Mouse (Mus musculus): Measurements from ENCODE around the gene Phc2.
"Not testable (repeated sequence)": the region's sequence is repeated elsewhere in the genome, so short reads cannot be mapped to it uniquely, and the experiment has no call there.

The Phc2 gene

DNA sequence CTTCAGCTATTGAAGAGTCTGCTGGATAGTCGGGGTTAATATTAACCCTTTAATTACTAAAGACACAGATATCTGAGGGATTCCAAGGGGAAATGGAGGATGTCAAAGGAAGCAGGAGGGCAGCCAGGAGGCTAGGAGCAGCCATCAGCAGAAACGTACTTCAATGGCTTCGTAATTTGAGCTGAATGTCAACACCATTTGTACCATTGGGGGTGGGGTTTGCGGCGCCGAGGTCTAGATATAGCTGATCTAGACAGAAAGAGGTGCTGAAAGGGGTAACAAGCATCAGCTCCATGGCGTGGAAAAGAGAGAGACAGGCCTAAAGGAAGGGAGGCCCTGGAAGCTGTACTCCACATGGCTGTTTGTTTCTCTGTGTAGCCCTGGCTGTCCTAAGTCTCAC lies 7.7 kb upstream of the Phc2 start:
- no peak for DNase-seq

DNA sequence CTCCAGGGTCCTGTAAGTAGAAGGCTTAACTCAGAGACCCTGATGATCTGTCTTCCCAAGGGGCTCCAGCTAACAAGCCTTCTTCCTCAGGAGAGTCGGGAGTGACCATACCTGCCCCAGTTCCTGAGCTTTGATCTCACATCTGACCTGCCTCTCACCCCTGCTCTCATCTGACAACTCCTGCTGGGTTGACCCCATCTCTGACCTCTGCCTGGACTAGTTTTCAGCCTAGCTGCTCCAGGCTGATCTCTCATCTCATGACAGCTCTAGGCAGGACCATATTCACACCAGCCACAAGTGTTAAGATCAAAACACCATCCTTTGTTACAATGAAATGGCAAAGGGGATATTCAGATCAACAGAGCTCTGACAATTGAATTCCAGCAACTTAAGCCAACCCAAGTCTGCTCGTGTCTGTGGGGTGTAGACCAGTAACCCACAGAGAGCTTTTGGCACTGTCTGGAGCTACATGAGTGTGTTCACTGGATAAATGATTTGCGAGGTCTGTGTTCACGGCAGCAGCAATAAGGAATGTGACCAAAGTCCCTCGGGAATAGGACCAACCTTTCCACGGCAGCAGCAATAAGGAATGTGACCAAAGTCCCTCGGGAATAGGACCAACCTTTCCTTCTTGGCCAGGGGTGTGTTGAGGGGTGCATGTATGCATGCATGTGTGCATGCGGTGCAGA lies 5.8 kb upstream of the Phc2 start:
- DNase-seq: no peak

DNA sequence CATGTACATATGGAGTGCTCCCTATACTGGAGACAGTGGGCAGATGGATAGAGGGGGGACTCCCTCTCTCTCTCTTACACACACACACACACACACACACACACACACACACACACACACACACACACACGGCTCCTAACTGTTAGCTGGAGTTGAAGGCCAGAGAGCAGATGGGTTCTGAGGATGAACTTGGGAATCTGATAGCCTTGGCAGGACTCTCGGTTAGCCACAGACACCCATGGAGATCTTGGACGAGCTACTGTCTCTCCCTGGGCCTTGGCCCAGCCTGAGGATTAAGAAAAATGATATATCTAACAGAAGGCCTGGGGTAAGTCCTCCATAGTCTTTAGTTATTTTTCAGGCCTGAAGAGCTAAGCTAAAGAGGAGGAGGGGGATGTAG lies 3.0 kb upstream of the Phc2 start:
- no peak for DNase-seq

DNA sequence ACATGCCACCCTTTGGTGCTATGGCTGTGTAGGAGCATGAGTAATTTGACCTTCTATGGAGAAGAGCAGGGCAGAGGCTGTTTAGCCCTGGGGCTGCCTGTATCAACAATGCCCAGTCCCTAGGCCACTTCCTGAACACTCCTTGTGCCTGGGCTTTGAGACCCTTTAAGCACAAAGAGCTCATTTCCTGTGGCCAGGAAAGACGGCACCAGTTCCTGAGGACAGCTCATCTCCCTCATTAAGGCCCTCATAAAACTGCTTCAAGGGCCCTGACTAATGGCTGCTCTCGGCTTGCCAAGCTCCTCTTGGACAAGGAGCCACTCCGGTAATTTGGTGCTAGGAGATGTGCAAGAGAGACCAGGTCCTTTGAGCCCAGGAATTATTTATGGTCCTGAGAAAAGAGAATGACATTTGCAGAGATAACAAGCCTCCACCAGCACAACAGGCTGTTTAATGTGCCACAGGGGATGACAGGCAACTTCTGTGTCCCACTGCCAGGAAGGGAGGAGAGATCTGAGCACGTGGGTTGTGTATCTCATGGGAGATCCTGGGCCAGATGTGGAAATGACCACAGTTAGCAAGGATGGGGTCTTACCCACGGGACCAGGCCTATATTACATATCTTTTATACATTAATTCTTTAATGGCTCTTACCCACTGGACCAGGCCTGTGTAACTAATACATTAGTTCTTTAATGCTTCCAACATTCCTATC lies 1.8 kb upstream of the Phc2 start:
- DNase-seq: no peak

DNA sequence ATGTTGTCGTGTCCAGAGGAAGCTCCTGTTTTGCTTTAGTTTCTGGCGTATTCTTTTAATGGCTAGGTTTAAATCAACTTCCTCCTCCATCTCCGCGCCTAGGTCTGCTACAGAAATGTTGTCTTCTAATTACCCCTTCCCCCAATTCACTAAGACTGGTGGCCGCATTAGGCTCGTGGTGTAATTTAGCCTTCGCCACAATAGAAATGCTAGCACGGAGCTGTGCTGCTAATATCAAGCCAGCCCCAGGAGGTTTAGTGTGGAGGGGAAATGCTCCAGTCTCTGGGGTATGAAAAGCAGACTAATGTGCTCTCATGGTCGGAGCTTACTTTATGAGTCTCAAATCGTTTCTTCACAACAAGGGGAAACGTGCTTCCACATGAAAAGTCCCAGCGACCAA lies 944 bp downstream of the Phc2 start:
- no peak for DNase-seq

DNA sequence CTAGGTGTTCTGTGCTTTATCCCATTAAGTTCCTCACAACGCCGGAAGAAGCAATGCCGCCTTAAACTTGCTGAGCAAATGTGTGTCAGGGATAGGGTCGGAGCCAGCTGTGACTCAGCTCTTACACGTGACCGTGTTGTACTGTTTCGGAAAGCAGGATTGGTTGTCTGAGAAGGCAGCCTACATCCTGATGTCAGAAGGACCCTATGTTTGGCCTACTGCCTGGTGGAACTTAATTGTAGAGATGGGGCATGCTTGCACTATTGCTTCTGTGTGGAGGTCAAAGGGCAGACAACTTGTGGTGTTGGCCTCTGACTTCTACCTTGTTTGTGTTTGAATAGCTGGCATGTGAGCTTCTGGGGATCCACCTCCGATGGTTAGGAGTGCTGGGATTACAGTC lies 5.7 kb downstream of the Phc2 start:
- no peak for DNase-seq

DNA sequence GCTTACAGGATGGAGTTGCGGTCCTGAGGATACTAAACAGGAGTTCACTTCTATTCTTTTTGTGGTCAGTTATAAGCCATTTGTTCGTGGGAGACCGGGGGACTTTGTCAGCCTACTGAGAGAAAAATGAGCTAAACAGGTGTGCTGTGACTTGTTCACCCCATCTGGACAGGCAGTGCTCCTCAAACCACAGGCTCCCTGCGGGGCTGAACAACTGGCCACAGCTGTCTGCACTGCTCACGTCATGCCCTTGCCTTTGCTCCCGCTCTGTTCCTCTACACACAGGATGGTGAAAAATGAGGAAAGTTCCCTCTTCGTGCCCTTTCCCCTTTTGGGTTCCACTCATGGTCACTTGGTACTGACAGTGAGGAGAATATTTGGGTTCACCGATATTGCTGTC lies 6.6 kb downstream of the Phc2 start:
- no peak for DNase-seq

DNA sequence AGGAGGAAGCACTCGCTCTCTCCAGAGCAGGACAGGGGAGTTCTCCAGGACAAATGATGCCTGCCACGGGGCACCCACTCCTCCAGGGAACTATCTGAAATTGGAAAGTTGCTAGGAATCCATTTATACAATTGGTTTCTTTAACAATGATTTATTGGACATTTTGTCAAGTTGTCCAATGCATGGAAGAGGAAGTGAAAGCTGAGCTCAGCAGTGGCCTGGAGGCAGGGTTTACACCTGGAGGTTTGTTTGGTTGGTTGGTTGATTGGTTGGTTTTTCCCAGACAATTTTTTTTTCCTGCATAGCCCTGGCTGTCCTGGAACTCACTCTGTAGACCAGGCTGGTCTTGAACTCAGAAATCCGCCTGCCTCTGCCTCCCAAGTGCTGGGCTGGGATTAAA lies 9.5 kb downstream of the Phc2 start:
- no peak for DNase-seq

DNA sequence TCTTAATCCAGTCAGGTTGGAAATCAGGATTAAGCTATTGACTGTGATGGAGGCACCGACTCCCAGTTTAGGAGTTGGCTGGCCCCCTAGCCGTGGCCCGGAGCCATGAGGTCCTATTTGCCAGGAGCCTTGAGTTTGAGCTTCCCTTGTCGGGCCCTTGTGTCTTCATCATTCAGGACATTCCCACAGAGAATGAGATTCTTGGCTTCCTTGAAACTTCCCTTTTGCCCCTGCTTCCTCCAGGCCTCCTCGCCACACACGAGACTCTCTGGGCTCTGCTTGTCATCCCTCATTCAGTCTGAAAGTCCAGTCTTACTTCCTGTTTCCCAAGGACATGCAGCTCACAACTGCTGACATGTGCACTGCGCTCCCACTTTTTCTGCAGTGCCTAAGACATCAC lies 11.9 kb downstream of the Phc2 start:
- not testable (repeated sequence) for DNase-seq

DNA sequence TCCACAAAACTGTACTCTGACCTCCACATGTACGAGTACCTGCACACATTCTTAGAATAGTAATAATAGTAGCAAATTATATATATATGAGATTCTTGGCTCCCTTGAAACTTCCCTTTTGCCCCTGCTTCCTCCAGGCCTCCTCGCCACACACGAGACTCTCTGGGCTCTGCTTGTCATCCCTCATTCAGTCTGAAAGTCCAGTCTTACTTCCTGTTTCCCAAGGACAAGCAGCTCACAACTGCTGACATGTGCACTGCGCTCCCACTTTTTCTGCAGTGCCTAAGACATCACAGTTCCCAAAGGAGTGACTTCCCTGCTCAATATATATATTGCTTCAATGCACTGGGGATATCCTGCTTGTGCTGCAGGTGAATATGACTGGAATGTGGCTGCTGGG lies 12.7 kb downstream of the Phc2 start:
- not testable (repeated sequence) for DNase-seq

DNA sequence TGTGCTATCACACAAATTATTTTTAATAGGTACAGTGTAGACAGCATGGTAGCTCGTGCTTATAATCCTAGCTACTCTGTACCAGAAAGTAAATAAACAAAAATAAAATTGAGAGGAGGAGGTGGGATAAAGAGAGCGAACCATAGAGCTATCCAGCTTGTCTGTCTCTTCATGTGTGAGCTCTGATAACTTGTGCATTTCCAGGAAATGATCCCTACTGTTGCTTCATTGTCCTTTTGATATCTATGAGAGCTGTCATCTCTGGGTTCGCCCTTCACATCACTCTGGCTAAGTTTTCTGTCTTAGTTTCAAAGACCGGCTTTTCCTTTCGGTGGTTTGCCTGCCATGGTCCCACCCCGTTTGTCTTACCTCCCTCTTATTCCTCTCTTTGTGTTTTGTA lies 14.7 kb downstream of the Phc2 start:
- no peak for DNase-seq

DNA sequence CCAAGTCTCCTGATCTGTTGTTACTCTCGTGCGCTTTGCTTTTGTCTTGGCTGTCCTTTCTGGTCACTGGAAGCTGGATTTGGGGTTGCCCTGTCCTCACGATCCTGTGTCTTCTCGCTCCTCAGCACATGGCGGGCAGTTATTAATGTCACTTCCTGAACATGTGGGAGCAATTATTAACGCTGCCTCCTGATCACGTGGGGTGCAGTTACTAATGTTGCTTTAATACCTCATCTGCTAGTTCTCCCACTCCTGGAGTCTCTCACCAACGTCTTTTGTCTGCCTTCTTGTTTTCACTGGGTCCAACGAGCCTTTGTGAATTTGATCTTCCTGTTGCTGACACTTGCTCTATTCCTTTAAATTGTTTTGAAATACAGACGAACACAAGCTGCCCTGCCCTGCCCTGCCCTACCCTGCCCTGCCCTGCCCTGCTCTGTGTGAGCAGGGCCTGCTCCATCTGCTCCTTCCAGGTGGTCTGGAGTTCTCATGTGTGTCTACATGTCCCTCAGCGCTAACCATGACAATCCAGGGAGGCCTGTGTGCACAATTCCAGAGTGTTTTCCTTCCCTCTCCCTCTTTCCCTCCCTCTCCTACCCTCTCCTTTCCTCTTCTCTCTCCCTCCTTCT lies 16.2 kb downstream of the Phc2 start:
- DNase-seq: no peak

DNA sequence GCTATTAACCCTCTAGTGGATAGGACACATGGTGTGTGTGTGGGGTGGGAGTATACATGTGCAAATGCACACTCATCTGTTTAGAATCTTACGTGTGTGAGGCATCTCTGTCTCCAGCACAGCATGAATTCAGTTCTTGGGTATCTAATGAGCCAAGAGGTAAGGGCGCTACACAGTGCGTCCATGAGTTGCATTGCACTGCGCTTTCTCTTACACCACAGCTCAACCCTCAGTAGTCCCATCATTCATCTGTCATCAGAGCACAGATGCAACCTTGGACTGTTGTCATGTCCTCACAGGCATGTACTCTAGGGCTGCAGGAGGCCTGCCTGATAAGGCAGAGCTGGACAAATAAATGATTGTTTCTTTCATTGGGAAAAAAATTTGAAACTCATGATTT lies 18.0 kb downstream of the Phc2 start:
- DNase-seq: no peak

DNA sequence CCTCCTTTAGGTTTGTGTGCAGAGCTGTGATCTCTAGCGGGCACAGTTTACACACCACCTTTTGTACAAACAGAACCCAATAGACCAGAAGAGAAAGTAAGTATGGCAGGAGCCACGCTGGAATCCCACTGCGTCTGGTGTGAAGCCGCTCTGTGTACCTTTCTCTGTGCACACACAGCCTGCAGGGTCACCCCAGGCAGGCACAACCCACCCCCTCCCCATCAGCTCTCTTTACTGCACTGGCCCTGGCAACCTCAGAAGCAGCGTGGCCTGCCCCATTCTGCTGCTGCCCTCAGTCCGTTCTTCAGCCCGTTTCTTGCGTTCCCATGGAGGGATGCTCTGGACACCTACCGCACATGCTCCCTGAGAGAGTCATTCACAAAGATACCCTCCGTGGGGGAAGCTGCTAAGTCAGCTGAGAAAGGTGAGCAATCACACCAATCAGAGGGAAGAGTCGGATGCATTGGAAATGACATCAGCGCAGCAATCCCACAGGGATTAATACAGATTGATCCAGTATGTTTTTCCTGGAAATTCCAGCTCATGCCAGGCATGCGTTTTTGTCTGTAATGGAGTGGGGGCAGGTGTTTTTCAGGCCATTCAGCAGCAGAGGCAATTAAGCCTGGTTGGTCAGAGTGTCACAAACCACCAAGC lies 24.2 kb downstream of the Phc2 start:
- peak; percentile 42 for DNase-seq

DNA sequence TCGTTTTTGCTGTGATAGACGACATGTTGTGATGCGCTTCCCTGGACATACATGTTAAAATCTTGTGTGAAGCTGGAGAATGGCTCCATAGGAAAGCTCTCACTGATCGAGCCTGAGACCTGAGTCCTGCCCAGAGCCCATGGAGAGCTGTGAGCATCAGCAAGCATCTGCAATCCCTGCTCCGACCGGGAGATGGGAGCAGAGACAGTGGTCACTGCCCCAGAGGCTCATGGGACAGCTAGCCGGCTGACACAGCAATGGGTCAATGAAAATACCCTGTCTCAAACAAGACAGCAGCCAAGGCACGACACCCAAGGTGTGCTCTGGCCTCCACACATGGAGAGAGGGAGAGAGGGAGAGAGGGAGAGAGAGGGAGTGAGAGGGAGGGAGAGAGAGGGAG lies 26.6 kb downstream of the Phc2 start:
- DNase-seq: peak; percentile 61

DNA sequence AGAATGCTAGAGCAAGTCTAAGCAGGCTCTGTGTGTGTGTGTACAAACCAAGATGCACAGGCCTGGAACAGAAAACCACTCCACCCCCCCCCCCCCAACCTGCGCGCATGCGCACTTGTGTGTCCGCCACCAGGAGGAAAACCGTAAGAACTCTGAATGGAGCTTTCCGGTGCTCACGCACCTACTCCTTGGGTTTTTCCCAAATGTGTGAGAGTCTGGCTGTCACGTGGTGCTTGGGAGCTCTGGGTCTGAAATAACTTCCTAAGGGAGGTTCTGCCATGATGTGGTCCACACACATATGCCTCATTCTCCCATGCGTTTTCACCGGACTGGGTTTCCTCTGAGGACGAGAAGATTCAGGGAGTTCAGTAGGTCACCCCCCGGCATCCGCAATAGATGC lies 27.8 kb downstream of the Phc2 start:
- DNase-seq: no peak

DNA sequence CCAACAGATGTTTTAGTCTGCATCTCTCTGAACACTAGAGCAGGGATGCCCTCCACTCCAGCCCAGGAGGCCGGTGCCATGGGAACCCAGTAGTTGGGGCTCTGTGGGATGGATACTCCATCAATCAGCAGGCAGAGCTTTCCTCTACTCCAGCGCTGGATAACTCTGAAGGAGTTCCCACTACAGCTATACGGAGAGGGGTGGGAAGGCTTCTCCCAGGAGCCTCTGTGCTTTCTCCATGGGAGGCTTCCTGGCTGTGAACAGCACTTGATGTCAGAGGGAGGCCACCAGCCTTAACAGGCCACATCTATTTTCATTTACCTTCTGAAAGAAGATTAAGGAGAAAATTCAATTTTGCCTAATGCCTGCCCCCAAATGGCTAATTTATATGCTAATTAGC lies 29.2 kb downstream of the Phc2 start:
- DNase-seq: no peak

DNA sequence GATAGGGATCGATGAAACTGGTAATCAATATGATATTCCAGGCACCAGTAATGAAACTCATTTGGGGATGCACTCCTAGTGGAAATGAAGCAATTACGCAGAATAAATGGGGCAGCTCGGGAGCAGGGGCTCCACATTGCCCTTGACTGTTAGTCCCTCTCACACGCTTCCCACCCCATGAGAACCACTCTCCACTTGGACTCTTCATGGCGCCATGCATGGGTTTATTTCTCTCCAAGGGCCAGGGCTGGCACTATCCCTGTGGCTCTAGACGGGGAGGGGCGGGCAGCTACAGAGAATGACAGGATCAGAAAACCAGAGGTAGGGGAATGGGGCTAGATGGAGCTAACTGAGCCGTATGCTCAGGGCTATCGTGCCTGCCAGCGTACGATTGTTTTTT lies 29.6 kb downstream of the Phc2 start:
- DNase-seq: no peak

DNA sequence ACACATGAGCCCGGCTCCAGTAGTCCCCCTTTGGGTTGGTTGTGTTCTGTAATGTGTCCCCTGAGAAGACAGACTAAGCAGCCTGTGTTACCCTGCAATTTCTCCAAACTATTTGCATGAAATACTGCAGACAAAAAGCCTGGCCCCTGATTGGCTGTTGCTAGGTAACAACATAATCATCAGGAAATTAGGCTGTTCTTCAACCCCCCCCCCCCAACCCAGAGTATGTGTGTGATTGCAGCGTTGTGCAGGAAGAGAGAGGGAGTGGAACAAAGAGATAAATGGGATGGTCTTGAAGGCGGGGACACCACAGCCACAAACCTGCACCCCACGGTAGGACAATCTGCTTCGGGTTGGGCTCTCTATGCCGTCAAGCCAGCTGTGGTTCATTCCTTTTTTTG lies 34.0 kb downstream of the Phc2 start:
- peak; percentile 53 for DNase-seq

DNA sequence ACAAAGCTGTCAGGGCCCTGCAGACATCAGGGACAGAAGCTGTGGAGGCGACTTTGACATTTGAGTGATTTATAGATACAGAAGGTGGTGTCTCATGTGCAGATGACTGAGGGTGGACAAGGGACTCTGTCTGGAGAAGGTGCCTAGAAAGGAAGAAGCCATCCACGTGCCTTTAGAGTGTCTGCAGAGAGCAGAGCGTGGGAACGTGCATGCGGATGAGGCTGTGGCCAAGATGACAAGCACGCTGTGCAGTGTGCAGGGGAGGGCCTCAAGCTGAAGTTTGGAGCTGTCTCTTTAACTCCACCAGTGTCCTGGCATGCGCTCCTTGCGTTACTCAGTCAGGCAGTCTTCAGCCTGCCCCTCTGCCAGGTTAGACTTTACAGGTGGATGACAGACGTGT lies 34.5 kb downstream of the Phc2 start:
- no peak for DNase-seq

DNA sequence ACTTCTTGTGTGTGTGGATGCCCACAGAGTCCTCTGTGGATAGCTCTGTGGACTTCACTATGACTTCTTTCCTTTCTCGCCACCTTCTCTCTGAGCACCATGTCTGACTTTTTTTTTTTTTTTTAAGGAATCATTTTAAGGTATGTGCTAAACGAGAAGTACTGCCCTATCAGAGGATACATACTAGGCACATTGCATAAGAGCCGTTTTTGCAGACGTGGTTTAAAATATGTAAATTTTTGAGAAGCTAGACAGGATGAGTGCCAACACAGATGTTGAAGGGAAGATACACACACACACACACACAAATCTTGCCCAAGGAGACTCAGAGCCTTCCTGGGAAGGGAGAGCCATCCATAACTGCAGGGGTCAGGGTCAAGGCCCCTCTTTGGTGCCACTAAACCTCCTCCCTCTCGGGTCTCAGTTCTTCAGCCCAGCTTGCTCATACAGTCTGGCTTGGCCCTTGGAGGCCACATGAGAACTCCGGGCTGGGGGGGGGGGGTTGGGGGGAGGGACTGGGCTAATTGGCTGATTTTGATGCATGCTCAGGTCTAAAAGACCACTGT lies 35.3 kb downstream of the Phc2 start:
- DNase-seq: no peak

DNA sequence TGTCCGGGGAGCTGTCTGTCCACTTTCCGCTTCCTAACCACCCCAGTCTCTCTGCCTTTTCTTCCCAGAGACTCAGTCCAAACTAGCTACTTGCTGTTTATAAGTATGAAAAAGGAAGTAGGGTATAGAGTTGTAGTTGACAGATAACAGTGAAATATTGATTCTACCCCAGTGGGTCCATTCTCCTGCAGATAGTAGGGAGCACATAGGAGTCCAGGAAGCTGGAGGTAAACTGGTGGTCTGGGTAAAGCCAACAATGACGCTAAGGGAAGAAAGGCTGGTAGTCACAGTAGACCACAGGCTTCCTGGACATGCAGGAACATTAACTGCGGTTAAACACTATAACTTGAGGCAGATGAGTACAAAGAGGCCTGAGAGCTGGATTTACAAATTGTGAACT lies 36.7 kb downstream of the Phc2 start:
- no peak for DNase-seq

DNA sequence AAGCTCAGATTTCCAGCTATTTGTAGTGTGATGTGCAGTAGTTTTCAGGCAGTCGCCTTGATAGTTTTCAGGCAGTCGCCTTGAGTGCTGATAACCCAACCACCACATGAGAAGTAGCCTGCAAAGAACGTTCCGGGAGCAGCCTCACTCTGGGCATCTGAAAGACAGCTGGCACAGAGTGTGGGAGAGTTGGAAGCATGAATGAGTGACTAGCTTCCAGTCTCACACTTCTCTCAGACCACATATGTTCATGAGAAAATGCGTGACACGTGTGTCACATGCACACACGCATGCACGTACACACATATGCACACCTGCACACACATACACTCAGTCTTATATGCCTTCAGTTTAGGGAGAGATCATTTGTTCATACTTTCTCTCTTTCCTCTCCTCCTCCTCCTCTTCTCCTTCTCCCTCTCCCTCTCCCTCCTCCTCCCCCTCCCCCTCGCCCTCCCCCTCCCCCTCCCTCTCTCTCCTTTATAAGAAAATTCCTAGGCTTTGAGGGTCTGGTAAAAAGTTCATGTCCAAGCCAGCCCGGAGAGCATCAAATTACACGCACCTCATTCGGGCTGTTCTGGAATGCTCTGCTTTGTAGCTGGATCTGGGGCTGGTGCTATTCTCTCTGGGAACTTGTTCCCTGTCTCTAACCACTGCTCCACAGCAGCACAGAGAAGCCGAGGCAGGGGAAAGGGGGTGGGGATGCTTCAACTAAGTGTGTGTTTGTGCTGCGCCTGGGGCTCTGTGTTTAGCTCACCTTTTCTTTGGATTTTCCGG lies 37.8 kb downstream of the Phc2 start:
- no peak for DNase-seq

Data from retina, postnatal 1 day (tissue).